Mouse (Mus musculus): ENCODE data around the gene Olfr63. TPM values are rescaled to one million over a fixed set of nuclear protein-coding genes. Genes with fewer than 3 reads are reported as not detected.
"Not testable (repeated sequence)": the region's sequence is repeated elsewhere in the genome, so short reads cannot be mapped to it uniquely, and the experiment has no call there.

The Olfr63 gene
- polyA plus RNA-seq (2015; fragmentation: Nextera tagmentation; extraction: Ambion mirVana) = 0.02 TPM in 1 of 2 replicates, not detected in the other

- Histone ChIP-seq H3K9ac (no peak within 1 kb of the TSS), H3K36me3 (replicated peaks) (no peaks in the 10 kb centered on the region), H3K4me1 (replicated peaks) (no peaks in the 10 kb centered on the region), H3K4me2 (no peak within 1 kb of the TSS), H3K9me3 (replicated peaks) (no peaks in the 10 kb centered on the region), H3K27me3 (no peaks in the 10 kb centered on the region), H3K4me3 (replicated peaks) (no peak within 1 kb of the TSS), H3K27ac (replicated peaks) (no peak within 1 kb of the TSS)
- 50% methylated on average over 1 of the region's 1 CpGs for WGBS (ENCODE audit: insufficient replicate concordance)
- no peak for ATAC-seq (ENCODE audit: insufficient read depth)
Measured at GRCm38 (mm10) chr17:33264376-33264775, at the start of gene Olfr63. Olfr63 (plus strand) TSS chr17:33264676.

- no peaks in the 10 kb centered on the region for H3K9me3 ChIP-seq (replicated peaks)
- no peaks in the 10 kb centered on the region for H3K36me3 ChIP-seq (replicated peaks)
- no peak within 1 kb of the TSS for H3K4me2 ChIP-seq
- 48% methylated on average over 2 of the region's 2 CpGs for WGBS (ENCODE audit: insufficient replicate concordance)
- no peak within 1 kb of the TSS for H3K27ac ChIP-seq (replicated peaks)
- H3K27me3 ChIP-seq = no peaks in the 10 kb centered on the region
- no peak within 1 kb of the TSS for H3K9ac ChIP-seq
- no peak for ATAC-seq (ENCODE audit: insufficient read depth)
- H3K4me1 ChIP-seq (replicated peaks) = no peaks in the 10 kb centered on the region
- H3K4me3 ChIP-seq (replicated peaks) = no peak within 1 kb of the TSS
Measured at GRCm38 (mm10) chr17:33221590-33221989, 42.9 kb upstream of the Olfr63 start, which contains the start of gene Olfr1564. Olfr1564 (minus strand) TSS chr17:33221690.

DNA sequence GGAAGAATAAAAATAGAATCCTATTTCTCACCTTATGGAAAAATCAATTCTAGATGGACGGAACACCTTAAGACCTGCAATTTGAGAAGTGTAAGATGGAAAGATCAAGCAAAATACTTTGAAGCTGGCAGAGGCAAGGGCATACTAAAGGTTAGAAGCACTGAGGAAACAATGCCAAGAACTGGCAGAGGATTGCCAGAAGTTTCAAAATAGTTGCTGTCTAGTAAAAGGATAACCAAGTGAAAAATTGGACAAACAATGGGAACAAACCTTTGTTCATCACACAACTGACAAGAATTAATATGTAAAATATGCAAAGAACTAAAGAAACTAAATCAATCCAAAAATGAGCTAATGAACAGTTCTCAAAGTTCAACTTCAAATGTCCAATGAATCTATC is 27.8 kb upstream of the Olfr63 start:
- not testable (repeated sequence) for H3K27me3 ChIP-seq; H3K27ac ChIP-seq (replicated peaks); H3K9me3 ChIP-seq (replicated peaks); H3K4me2 ChIP-seq; H3K9ac ChIP-seq; ATAC-seq (ENCODE audit: insufficient read depth); H3K4me1 ChIP-seq (replicated peaks); H3K4me3 ChIP-seq (replicated peaks)
- 77% methylated on average over 1 of the region's 1 CpGs for WGBS (ENCODE audit: insufficient replicate concordance)
- peaks cover 14% of the 10 kb centered on the region for H3K36me3 ChIP-seq (replicated peaks)

DNA sequence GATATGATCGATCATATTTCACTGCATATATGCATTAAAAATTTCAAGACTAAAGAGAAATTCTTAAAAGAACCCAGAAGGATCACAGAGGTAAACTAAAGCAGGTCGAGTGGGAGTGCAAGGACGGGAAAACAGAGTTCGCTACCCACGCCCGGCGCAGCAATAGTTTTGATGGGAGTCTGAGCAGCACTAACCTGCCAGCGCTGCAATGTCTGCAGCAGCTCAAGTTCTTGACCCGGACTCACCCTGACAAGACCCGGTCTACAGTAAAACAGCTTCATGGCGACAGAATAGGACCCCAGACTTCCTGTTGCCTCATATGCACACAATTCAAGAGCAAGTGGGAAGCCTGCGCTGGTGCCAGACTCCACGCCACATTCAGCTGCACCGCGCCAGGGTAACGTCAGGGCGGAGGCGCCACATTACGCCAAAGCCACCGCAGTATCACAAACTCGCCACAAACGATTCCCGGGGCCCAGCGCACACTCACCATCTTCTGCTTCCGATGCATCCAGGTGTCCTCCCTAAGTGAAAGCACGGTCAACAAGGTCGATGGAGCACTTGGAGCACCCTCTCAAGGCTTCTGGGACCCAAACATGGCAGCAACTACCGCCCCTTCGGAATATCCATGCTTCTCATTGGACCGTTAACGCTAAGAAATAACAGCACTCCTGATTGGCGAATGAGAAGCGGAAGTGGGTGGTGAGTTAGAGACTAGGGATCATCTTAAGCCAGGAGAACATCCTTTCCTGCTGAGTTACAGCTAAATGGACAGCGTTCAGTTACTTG is 9.8 kb upstream of the Olfr63 start, which contains the start of gene Zfp955a:
TSS of gene Zfp955a (minus strand) at position 616 of the 789 bp plus-strand sequence.
- not testable (repeated sequence) for H3K27me3 ChIP-seq; H3K4me3 ChIP-seq (replicated peaks); H3K27ac ChIP-seq (replicated peaks); H3K9me3 ChIP-seq (replicated peaks); H3K4me1 ChIP-seq (replicated peaks); H3K36me3 ChIP-seq (replicated peaks); H3K9ac ChIP-seq
- 5% methylated on average over 1 of the region's 34 CpGs for WGBS (ENCODE audit: insufficient replicate concordance)
- peak; percentile 93 for ATAC-seq (ENCODE audit: insufficient read depth)
- peak within 1 kb of the TSS; percentile 32 for H3K4me2 ChIP-seq

DNA sequence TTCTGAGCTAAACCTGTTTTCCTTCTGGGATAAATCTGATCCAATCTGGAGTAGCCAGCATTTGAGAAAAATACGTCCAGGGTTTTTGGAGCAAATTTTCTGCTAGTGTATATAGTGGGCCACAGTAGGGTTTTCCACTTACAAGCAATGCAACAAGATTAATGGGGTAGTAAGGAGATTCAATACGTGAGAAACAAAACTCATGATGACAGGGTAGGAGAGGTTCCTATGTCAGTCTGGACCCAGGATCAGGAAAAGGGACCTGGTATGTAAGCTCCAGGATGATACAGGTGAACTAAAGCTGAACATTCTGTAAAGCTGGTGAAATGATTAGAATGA is 9.2 kb upstream of the Olfr63 start:
- H3K27me3 ChIP-seq; H3K4me2 ChIP-seq; H3K36me3 ChIP-seq (replicated peaks); H3K9me3 ChIP-seq (replicated peaks); H3K9ac ChIP-seq; H3K4me3 ChIP-seq (replicated peaks); H3K4me1 ChIP-seq (replicated peaks); H3K27ac ChIP-seq (replicated peaks): not testable (repeated sequence)
- ATAC-seq (ENCODE audit: insufficient read depth) = 0 out of 2 replicates have a peak, but pooled peaks have one; percentile 5
- no CpG with 5 or more reads among the region's 2 CpGs for WGBS (ENCODE audit: insufficient replicate concordance)

- H3K27ac ChIP-seq (replicated peaks) = no peak overlapping the region
- H3K9me3 ChIP-seq (replicated peaks) = no peaks in the 10 kb centered on the region
- ATAC-seq (ENCODE audit: insufficient read depth) = no peak
- no peaks in the 10 kb centered on the region for H3K27me3 ChIP-seq
- whole genome bisulfite sequencing (ENCODE audit: insufficient replicate concordance) = 70% methylated on average over 9 of the region's 9 CpGs
- H3K36me3 ChIP-seq (replicated peaks) = no peaks in the 10 kb centered on the region
- no peaks in the 10 kb centered on the region for H3K4me1 ChIP-seq (replicated peaks)
- no peak overlapping the region for H3K9ac ChIP-seq
- H3K4me2 ChIP-seq = no peak overlapping the region
- H3K4me3 ChIP-seq (replicated peaks) = no peak overlapping the region
Measured at GRCm38 (mm10) chr17:33268907-33269306, 4.4 kb downstream of the Olfr63 start.

DNA sequence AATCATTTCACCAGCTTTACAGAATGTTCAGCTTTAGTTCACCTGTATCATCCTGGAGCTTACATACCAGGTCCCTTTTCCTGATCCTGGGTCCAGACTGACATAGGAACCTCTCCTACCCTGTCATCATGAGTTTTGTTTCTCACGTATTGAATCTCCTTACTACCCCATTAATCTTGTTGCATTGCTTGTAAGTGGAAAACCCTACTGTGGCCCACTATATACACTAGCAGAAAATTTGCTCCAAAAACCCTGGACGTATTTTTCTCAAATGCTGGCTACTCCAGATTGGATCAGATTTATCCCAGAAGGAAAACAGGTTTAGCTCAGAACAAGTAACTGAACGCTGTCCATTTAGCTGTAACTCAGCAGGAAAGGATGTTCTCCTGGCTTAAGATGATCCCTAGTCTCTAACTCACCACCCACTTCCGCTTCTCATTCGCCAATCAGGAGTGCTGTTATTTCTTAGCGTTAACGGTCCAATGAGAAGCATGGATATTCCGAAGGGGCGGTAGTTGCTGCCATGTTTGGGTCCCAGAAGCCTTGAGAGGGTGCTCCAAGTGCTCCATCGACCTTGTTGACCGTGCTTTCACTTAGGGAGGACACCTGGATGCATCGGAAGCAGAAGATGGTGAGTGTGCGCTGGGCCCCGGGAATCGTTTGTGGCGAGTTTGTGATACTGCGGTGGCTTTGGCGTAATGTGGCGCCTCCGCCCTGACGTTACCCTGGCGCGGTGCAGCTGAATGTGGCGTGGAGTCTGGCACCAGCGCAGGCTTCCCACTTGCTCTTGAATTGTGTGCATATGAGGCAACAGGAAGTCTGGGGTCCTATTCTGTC is 24.8 kb downstream of the Olfr63 start, which contains the start of gene Zfp955b:
TSS of gene Zfp955b (plus strand) at position 506 of the 837 bp plus-strand sequence.
- ATAC-seq (ENCODE audit: insufficient read depth) = peak; percentile 96
- not testable (repeated sequence) for H3K4me1 ChIP-seq (replicated peaks); H3K9me3 ChIP-seq (replicated peaks); H3K9ac ChIP-seq; H3K4me3 ChIP-seq (replicated peaks); H3K36me3 ChIP-seq (replicated peaks); H3K27me3 ChIP-seq; H3K27ac ChIP-seq (replicated peaks)
- peak within 1 kb of the TSS; percentile 23; the same call in 1 of the 2 replicates for H3K4me2 ChIP-seq
- no CpG with 5 or more reads among the region's 25 CpGs for WGBS (ENCODE audit: insufficient replicate concordance)

- not testable (repeated sequence) for H3K4me2 ChIP-seq; H3K4me3 ChIP-seq (replicated peaks)
- peak; percentile 48 for ATAC-seq (ENCODE audit: insufficient read depth)
Measured at GRCm38 (mm10) chr17:33289876-33290149, 25.3 kb downstream of the Olfr63 start.

More at GRCm38 (mm10) chr17:33289876-33290149, 25.3 kb downstream of the Olfr63 start:
- not testable (repeated sequence) for H3K4me1 ChIP-seq (replicated peaks); H3K27ac ChIP-seq (replicated peaks); H3K27me3 ChIP-seq; H3K9ac ChIP-seq; H3K36me3 ChIP-seq (replicated peaks); H3K9me3 ChIP-seq (replicated peaks)
- WGBS (ENCODE audit: insufficient replicate concordance) = no CpG with 5 or more reads among the region's 9 CpGs

Other genes starting within 250 kb of the Olfr63 start
- 2.2 and 2.3 TPM in 2 replicates for gene Zfp763, start 231.3 kb upstream of the Olfr63 start, polyA plus RNA-seq (2015; fragmentation: Nextera tagmentation; extraction: Ambion mirVana)
- not detected in 2 replicates for gene 4921501E09Rik, start 196.6 kb upstream of the Olfr63 start, polyA plus RNA-seq (2015; fragmentation: Nextera tagmentation; extraction: Ambion mirVana)
- gene Zfp563, start 175.4 kb upstream of the Olfr63 start, polyA plus RNA-seq (2015; fragmentation: Nextera tagmentation; extraction: Ambion mirVana) = 1.1 and 1.2 TPM in 2 replicates
- not detected in 2 replicates for gene Morc2b, start 125.0 kb upstream of the Olfr63 start, polyA plus RNA-seq (2015; fragmentation: Nextera tagmentation; extraction: Ambion mirVana)
- gene Olfr55, start 96.2 kb upstream of the Olfr63 start, polyA plus RNA-seq (2015; fragmentation: Nextera tagmentation; extraction: Ambion mirVana) = not detected in 2 replicates
- gene Olfr239, start 73.4 kb upstream of the Olfr63 start, polyA plus RNA-seq (2015; fragmentation: Nextera tagmentation; extraction: Ambion mirVana) = not detected in 2 replicates
- gene Olfr1564, start 43.0 kb upstream of the Olfr63 start, polyA plus RNA-seq (2015; fragmentation: Nextera tagmentation; extraction: Ambion mirVana) = not detected in 2 replicates
- gene Zfp955a, start 9.5 kb upstream of the Olfr63 start, polyA plus RNA-seq (2015; fragmentation: Nextera tagmentation; extraction: Ambion mirVana) = 4.2 and 4.3 TPM in 2 replicates
- gene Zfp955b, start 24.9 kb downstream of the Olfr63 start, polyA plus RNA-seq (2015; fragmentation: Nextera tagmentation; extraction: Ambion mirVana) = 2.2 and 2.3 TPM in 2 replicates
- gene Zfp81, start 94.2 kb downstream of the Olfr63 start, polyA plus RNA-seq (2015; fragmentation: Nextera tagmentation; extraction: Ambion mirVana) = 2.6 TPM in 2 replicates
- 5.9 and 6.4 TPM in 2 replicates for gene Zfp101, start 130.0 kb downstream of the Olfr63 start, polyA plus RNA-seq (2015; fragmentation: Nextera tagmentation; extraction: Ambion mirVana)
- not detected in 2 replicates for gene Actl9, start 168.2 kb downstream of the Olfr63 start, polyA plus RNA-seq (2015; fragmentation: Nextera tagmentation; extraction: Ambion mirVana)